Comparison of ENCODE assay signal across 9 mouse cellular contexts in the genomic region with DNA sequence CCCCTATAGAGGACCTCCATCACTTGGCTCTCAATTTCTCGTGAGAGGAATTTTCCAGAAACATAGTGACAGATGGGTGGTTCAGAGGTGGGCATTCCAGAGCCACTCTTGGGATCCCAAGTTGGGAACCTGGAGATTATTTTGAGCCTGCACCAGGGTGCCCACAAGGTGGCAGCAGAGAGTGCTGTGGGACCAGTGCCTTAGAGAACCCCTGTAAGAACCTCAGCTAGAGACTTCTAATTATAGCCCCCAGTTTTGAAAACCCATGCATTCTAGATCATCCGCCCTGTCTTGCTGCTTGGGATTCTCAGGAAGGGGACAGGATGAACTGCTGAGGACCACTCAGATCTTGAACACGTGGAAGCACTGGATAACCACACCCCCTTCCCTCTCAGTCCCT. TPM values are rescaled to one million over a fixed set of nuclear protein-coding genes. Genes with fewer than 3 reads are reported as not detected.
A peak's percentile ranks its signal among the peaks of the same experiment; 100 is the strongest.
DNase-seq lines count a peak whose midpoint lies in the region; ATAC-seq and TF ChIP-seq lines count a peak whose summit lies in the region.
"Had no signal": no experiment of that assay in that cellular context is flagged by ENCODE, and none has a peak within 500 bp of the region (broad histone marks: within the 10 kb centered on the region; RNA-seq: fewer than 3 reads in every experiment).

No protein-coding gene starts in this region.

- intact Hi-C loops in gastrocnemius, postnatal 36 days (cut with DNase I) = loop anchor here (2.0 to 5.0 kb wide), 2 partner anchors 279 to 334 kb away; partner anchors contain the start of genes Cdh23 and Slc29a3

- H3K27ac ChIP-seq in CH12.LX (ENCODE audit: insufficient read depth, low read depth) = no peak overlapping the region

- H3K79me2 ChIP-seq in CH12.LX (replicated peaks; ENCODE audit: control insufficient read depth, extremely low read depth, insufficient read depth, poor library complexity, severe bottlenecking) = no peaks in the 10 kb centered on the region

- peak; percentile 65 for ATAC-seq in common myeloid progenitor, adult 5-6 weeks (replicated peaks; ENCODE audit: low read depth, poor library complexity, severe bottlenecking)
- ATAC-seq in megakaryocyte-erythroid progenitor cell, adult 5-6 weeks (replicated peaks; ENCODE audit: low FRiP score, low TSS enrichment, poor library complexity, severe bottlenecking) = no peak

- DNase-seq in CH12.LX (ENCODE audit: extremely low read depth) = peak; percentile 59
- peak; percentile 77 for DNase-seq in ZHBTc4 (ENCODE audit: low read depth, low spot score)
- DNase-seq in gastrocnemius, postnatal 36 days = peak; percentile 47 to 56
- DNase-seq in layer of hippocampus, adult 8-10 months (ENCODE audit: low spot score in 2 of 2) = peak; percentile 30 to 74
- peak; percentile 48 to 64 for DNase-seq in lung, postnatal 4 days
- peak; percentile 32 to 47 for DNase-seq in right cerebral cortex, postnatal 36 days (ENCODE audit: low spot score in 2 of 2)

- in situ Hi-C loops in CH12.LX (cut with MboI; ENCODE audit: low pct_ligation_motif_present, low pct_unique_long_range_greater_than_20kb, low sequenced_read_pairs) = loop anchor here (10.0 kb wide), 1 partner anchor 107 kb away; no protein-coding TSS in a partner anchor

- H3K27me3 ChIP-seq in CH12.LX (replicated peaks) = peaks cover 5% of the 10 kb centered on the region

- TF ChIP-seq RAD21 in CH12.LX (IDR thresholded peaks at IDR 0.05; ENCODE audit: low read depth, low read length) = peak; percentile 62

- no peak for TF ChIP-seq POLR2A in CH12.LX (IDR thresholded peaks at IDR 0.05; ENCODE audit: low read depth, low read length)

- H3K4me2 ChIP-seq in CH12.LX (ENCODE audit: insufficient read depth, low read depth, poor library complexity, severe bottlenecking) = no peak overlapping the region

- peaks cover 6 to 29% of the 10 kb centered on the region in 2 experiments for H3K4me1 ChIP-seq in CH12.LX (ENCODE audit: control insufficient read depth in 1 of 2, insufficient read depth in 2 of 2)

- no peak overlapping the region for H3K9ac ChIP-seq in CH12.LX (ENCODE audit: insufficient read depth, low read depth)

- no peaks in the 10 kb centered on the region for H3K9me3 ChIP-seq in CH12.LX (replicated peaks; ENCODE audit: low read length)

- no peak for TF ChIP-seq EP300 in CH12.LX (IDR thresholded peaks at IDR 0.05; ENCODE audit: low read length)

- dilution Hi-C loops in CH12.LX (cut with MboI; ENCODE audit: extremely low pct_ligation_motif_present, extremely low pct_unique_long_range_greater_than_20kb, low sequenced_read_pairs) = no loop called here

- no peak overlapping the region for H3K4me3 ChIP-seq in CH12.LX (replicated peaks in 1 of 3; ENCODE audit: low read depth in 2 of 3, low read length in 2 of 3, poor library complexity in 1 of 3)

- H3K36me3 ChIP-seq in CH12.LX (replicated peaks in 1 of 2; ENCODE audit: control insufficient read depth in 1 of 2, insufficient read depth in 1 of 2, low read length in 1 of 2) = no peaks in the 10 kb centered on the region

- peak; percentile 83 to 90 for TF ChIP-seq CTCF in CH12.LX (conservative IDR thresholded peaks at IDR 0.05 in 1 of 2, IDR thresholded peaks at IDR 0.05 in 1 of 2; ENCODE audit: low read depth in 2 of 2, low read length in 2 of 2)

TF ChIP-seq in CH12.LX, 34 proteins besides CTCF, POLR2A, EP300 and RAD21:
- TF ChIP-seq ZC3H11A (IDR thresholded peaks at IDR 0.05; ENCODE audit: low read depth, low read length) = peak; percentile 26; the same call in 1 of the 2 replicates
- TF ChIP-seq UBTF (IDR thresholded peaks at IDR 0.05; ENCODE audit: low read depth, low read length) = no peak
- TF ChIP-seq NELFE (IDR thresholded peaks at IDR 0.05; ENCODE audit: low read depth, low read length) = no peak
- TF ChIP-seq TBP (conservative IDR thresholded peaks at IDR 0.05; ENCODE audit: low read depth, low read length) = no peak
- TF ChIP-seq KAT2A (IDR thresholded peaks at IDR 0.05; ENCODE audit: insufficient replicate concordance, low read length) = no peak
- no peak for TF ChIP-seq ZNF384 (IDR thresholded peaks at IDR 0.05; ENCODE audit: low read depth, low read length)
- TF ChIP-seq GABPA (IDR thresholded peaks at IDR 0.05; ENCODE audit: insufficient replicate concordance, low read depth, low read length) = no peak
- no peak for TF ChIP-seq NRF1 (IDR thresholded peaks at IDR 0.05; ENCODE audit: low read depth, low read length)
- TF ChIP-seq PAX5 (IDR thresholded peaks at IDR 0.05; ENCODE audit: low read length) = no peak
- peak; percentile 87 for TF ChIP-seq SMC3 (IDR thresholded peaks at IDR 0.05; ENCODE audit: low read depth, low read length)
- TF ChIP-seq MEF2A (IDR thresholded peaks at IDR 0.05; ENCODE audit: borderline replicate concordance, low read depth, low read length) = 0 out of 2 replicates have a peak, but pooled peaks have one; percentile 18

RNA-seq across cellular contexts. Expression of gene Gm17455, which starts 18.6 kb away (rescaled TPM):
- not detected in 2 replicates for total RNA-seq in CH12.LX (2012; rRNA removed)
- not detected in 2 replicates for total RNA-seq in CH12.LX (2014; rRNA removed)
- not detected in 2 replicates for polyA plus RNA-seq in CH12.LX (2012; ENCODE audit: insufficient read length, low read depth)
- total RNA-seq in common myeloid progenitor, adult 5-6 weeks (2017) = not detected in 2 replicates
- not detected for total RNA-seq in gastrocnemius, postnatal 36 days (2021)
- total RNA-seq in layer of hippocampus, adult 8-10 months (2022) = under 1 TPM in 2 of 4 experiments, not detected in 2; 0.45 to 0.55 TPM
- not detected in 2 replicates for total RNA-seq in megakaryocyte-erythroid progenitor cell, adult 5-6 weeks (2014; fragmentation: Nextera tagmentation)
- total RNA-seq in megakaryocyte-erythroid progenitor cell, adult 5-6 weeks (2017) = not detected in 2 replicates
- total RNA-seq: layer of hippocampus, adult 18-20 months had no signal
